ENCODE assay signal across 14 mouse cellular contexts in the genomic region with DNA sequence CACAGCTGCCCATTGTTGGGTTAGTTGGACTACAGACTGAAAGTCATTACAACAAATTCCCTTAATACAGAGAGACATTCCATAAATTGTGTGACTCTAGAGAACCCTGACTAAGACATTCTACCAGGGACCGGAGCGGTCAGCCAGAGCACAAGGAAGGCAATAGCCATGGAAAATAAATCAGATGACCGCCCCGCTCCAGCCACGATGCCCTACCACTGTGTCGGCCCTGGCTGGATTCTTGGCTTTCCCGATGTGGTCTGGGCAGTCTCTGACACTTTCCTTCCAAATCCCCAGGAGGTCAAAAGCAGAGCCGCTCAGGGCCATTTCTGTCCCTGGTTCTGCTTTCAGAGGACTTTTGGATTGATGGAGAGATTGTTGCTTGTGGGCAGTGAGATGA.
"Had no signal": no experiment of that assay in that cellular context is flagged by ENCODE, and none has a peak within 500 bp of the region (broad histone marks: within the 10 kb centered on the region; RNA-seq: fewer than 3 reads in every experiment).

No protein-coding gene starts in this region.

- H3K27ac ChIP-seq: kidney, embryonic 15.5 days; layer of hippocampus, adult 2 months; left cerebral cortex, adult 2 months; liver, embryonic 13.5 days; stomach, postnatal 0 days had no signal

- H3K27me3 ChIP-seq: liver, embryonic 13.5 days had no signal

- H3K36me3 ChIP-seq: kidney, embryonic 15.5 days; liver, embryonic 13.5 days had no signal

- DNase-seq: kidney, postnatal 14 days; layer of hippocampus, postnatal 36 days; liver, embryonic 13.5 days; lung, adult 2 months; lung, postnatal 14 days; midbrain, embryonic 14.5 days; right cerebral cortex, postnatal 4 days; thymus, adult 2 months; thymus, postnatal 14 days; thymus, postnatal 4 days had no signal

- H3K4me1 ChIP-seq: liver, embryonic 13.5 days had no signal

- H3K4me3 ChIP-seq: kidney, embryonic 15.5 days; layer of hippocampus, adult 2 months; left cerebral cortex, adult 2 months; liver, embryonic 13.5 days had no signal
